Mouse (Mus musculus): ENCODE measurements at regions not wholly inside any gene's neighbourhood (a gene's known extent, or its start where the extent isn't known, plus 50 kb on each side); places are given as distances from the start of the nearest gene placed in this dataset.

GRCm38 (mm10) chr12:69501783-69502705 lies 80.8 kb downstream of the Vcpkmt start:
- TF ChIP-seq TAL1 (IDR thresholded peaks at IDR 0.05; ENCODE audit: low read length) (no peak), GATA1 (IDR thresholded peaks at IDR 0.05; ENCODE audit: low read length) (no peak)
